Mouse (Mus musculus): ENCODE measurements around the gene Sult1e1.

Sult1e1 gene

GRCm38 (mm10) chr5:87591494-87591893 lies at the start of gene Sult1e1:
TSS of gene Sult1e1 (minus strand) at chr5:87591594.
- no peak for DNase-seq

GRCm38 (mm10) chr5:87622681-87623080 lies 31.3 kb upstream of the Sult1e1 start:
- no peak for DNase-seq

- no peak for DNase-seq
Observed at GRCm38 (mm10) chr5:87615128-87615390, 23.7 kb upstream of the Sult1e1 start.

- no peak for DNase-seq
Observed at GRCm38 (mm10) chr5:87614364-87615127, 23.2 kb upstream of the Sult1e1 start.

DNA sequence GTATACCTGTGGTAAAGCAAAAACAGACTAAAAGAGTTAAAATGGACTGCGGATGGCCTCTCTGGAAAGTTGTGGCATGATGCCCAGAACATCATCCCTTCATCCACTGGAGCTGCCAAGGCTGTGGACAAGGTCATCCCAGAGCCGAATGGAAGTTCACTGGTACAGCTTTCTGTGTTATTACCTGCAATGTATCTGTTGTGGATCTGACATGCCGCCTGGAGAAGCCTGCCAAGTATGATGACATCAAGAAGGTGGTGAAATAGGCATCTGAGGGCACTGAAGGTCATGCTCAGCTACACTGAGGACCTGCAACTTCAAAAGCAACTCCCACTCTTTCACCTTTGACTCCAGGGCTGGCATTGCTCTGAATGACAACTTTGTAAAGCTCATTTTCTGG lies 9.6 kb upstream of the Sult1e1 start:
- DNase-seq: no peak

DNA sequence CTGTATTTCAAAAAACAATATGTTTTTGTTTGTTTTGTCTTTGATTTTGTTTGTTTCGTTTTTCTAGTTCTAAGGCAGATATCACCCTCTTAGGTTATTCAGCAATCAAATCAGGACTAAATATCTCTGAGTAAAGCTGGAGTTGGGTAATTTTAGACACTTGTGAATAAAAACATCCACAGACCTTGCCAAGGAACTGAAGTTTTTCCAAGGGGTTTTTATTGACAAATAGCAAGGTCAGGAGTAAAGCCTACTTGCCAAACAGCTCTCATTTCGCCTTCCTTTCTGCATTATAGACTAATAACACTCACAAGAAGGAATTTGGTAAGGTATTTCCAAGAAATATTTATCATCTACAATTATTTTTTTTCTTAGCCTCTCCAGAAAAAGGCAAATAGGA lies 6.5 kb upstream of the Sult1e1 start:
- no peak for DNase-seq

- DNase-seq: no peak
Observed at GRCm38 (mm10) chr5:87589916-87590315, 1.5 kb downstream of the Sult1e1 start.

GRCm38 (mm10) chr5:87580389-87580788 lies 11.0 kb downstream of the Sult1e1 start:
- DNase-seq: no peak

DNA sequence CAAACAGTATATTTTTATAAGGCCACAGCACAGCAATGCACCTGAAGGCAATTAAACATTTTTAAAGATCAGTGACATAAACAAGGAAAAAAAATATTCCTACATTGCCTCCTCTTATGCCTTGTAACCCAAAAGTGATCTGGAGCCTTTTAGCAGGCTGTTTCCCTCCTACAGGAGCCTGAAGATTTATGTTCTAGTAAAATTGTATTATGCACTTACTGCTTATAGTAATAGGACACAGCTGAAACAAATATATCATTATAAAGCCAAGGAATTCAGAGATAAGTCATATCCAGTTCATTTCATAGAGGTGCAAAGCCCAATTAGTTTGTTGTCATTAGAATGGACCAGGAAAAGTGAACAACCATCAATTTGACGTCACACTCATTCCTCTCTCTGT lies 17.2 kb downstream of the Sult1e1 start:
- DNase-seq: no peak

DNA sequence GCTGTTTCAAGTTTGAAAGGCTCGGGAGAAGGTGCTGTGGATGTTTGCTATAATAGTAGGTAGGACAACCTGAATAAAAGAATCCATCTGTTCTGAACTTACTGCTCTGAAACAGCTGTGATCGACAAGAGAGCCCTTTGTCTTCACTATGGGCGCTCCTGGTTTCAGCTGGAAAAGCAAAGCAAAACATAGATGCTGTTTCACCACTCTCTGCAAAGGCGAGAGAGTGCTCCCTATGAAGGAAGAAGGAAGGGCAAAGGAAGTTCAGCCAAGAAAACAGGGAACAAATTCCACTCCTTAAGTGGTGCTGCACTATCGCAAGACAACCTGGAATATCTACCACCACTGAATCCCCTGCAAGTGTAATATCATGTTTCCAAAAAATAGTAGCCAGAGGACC lies 17.9 kb downstream of the Sult1e1 start:
- DNase-seq: no peak

DNA sequence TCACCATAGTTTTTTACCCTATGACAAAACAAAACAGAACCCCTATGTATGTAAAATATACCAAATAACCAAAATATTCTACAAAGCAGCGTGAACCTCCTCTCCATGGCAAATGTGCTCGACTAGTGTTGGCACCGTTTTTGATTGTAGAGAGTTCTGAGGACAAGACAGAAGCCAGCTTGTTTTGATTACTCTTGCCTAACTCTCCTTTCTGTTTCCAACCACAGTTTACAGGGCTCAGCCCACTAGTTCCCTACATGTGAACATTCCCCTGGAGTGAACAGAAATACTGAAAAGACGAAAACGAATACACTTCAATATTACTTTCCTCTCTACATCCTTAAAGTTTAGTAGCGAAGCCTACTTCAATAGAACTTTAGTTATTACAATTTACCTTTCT lies 18.6 kb downstream of the Sult1e1 start:
- no peak for DNase-seq

- DNase-seq: no peak
Observed at GRCm38 (mm10) chr5:87568845-87569244, 22.5 kb downstream of the Sult1e1 start, which contains the start of gene Sult1d1. TSS of gene Sult1d1 (minus strand) at chr5:87569027.

- no peak for DNase-seq
Observed at GRCm38 (mm10) chr5:87567306-87567705, 24.1 kb downstream of the Sult1e1 start.

GRCm38 (mm10) chr5:87562966-87563365 lies 28.4 kb downstream of the Sult1e1 start:
- no peak for DNase-seq

DNA sequence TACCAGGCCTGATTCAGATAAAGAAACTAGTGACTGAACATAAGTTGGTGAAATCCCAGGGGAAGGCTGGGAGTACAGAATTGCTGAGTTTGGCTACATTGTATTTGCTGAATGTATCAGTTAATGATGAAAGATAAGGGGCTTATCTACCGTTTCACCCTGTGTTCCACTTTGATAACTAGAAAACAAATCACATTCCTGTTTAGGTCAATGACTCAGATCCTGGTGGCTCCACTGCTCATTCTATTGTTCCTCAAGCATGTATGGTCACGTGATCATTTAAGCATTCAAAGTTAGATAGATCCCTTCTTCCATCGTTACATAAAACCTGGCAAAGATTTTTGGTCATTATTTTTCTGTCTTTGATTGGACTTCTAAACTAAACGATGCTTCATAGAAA lies 28.9 kb downstream of the Sult1e1 start:
- no peak for DNase-seq

DNA sequence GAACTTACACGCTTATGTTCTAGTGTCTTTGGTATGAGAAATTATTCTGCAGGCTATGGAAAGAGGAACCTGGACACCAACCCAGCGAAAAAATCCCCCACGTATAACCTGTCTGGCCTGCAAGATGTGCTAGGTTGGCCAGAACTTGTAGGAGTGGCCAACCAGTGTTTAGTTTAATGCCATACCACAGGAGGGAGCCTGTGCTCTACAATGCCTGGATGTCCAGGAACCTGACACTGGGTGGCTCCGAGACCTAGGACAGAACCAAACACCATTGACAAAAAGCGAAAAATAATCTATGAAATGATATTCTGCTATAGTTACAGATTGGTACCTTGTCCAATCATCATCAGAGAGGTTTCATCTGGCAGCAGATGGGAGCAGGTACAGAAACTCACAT lies 31.2 kb downstream of the Sult1e1 start:
- DNase-seq: no peak

DNA sequence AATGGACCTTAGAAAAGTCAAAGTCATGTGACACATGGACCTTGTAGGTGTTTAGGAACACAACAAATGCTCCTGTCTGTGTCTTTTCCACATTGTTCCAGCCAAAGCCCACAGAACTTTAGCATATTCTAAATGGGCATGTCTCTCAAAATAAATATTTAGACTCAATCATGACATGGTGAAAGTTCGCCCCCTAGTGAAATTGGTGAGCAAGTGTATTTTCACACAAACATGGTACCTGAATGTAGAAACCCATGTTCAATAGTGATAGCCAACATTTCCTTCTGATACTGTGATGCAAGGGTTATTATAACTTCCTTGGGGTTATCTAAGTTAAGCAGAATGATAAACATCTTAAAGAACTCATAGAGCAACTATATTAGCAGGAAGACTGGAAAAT lies 40.5 kb downstream of the Sult1e1 start:
- no peak for DNase-seq

GRCm38 (mm10) chr5:87538111-87538510 lies 53.3 kb downstream of the Sult1e1 start, which contains the start of gene Sult1b1:
TSS of gene Sult1b1 (minus strand) at chr5:87538195.
- DNase-seq: no peak

DNA sequence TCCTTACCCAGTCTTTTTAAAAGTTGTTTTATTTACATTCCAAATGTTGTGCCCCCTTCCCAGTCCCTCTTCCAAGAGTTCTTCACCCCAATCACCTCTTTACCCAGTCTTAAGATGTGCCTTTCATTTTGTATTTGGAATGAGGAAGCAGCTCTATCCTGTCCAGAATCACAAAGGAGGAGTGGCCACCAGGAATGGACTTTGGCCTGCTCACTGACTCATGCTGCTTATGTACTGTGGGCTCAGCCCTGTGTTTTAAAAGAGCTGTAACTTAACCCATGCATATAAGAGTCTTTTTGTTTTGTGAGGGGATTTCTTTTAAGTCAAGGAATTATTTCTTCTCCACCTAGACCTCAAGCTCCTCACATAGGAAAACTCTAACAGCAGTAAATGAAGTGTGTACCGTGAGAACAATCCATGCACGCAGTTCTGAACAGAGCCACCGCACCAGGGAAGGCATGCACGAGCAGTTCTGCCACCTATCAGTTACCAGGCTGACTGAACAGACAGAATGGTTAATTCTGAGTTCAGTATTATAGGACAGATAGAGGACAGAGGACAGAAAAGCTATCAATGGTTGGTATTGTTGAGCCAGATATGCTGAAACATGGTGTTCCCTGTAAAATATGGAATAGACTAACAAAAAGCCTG lies 55.3 kb downstream of the Sult1e1 start:
- no peak for DNase-seq

DNA sequence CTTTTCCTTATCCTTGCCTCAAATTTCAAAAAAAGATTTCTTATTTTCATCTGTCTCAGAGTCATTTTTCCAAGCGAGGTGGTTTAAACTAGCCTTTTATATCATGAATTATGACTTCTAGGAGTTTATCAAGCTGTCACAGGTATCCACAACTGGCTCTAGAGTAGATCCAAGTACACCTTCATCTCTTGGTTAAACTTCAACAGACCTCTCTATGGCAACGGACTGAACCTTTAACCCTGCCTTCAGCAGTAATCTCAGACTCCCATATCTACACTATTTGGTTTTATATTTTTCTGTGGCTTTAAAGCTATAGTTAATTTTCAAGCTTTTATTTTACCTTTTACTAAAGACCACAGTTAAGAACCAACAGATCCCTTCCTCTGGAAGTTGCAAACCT lies 59.1 kb downstream of the Sult1e1 start:
- no peak for DNase-seq

Data from right cerebral cortex, adult 18-20 months (tissue).